ENCODE assay signal across 8 mouse cellular contexts in the genomic region with DNA sequence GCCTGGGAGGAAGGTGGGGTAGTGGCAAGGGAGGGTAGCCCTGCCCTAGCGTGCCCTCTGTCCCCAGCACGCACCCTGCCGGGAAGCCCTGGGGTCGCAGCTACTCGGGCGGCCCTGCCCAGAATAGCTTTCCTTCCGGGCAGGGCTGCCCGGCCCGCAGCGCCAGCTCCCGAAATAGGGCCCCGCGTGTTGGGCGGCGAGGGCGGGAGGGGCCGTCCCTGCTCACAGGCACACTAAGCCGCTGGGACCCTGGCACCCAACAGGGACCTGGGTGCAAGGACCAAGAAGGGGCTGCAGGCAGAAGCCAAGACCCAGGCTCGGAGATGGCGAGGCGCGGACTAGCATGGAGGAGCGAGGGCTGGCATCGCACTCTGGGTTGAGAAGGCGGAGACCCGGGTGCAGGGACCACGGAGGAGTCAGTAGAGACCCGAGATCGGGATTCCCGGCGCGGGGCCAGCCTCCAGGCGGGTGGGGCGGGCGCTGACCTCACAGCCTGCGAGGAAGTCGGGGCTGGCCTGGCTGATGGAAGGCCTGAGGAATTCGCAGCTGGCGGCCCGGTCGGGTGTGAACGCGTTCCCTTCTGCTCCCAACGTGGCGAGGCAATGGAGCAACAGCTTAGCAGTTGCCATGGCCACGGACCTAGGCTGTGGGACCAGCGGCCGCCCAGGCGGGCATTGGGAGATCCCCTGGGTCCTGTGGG. TPM values are rescaled to one million over a fixed set of nuclear protein-coding genes. Genes with fewer than 3 reads are reported as not detected.
A peak's percentile ranks its signal among the peaks of the same experiment; 100 is the strongest.
DNase-seq lines count a peak whose midpoint lies in the region; ATAC-seq lines count a peak whose summit lies in the region.

No protein-coding gene starts in this region.

- peak; percentile 70 to 74 for DNase-seq in right cerebral cortex, postnatal 10 days (ENCODE audit: low spot score in 2 of 2)
- no peak for DNase-seq in right cerebral cortex, adult 18-20 months
- peak; percentile 95 for DNase-seq in lung, postnatal 10 days
- peak; percentile 77 for DNase-seq in ovary, postnatal 36 days (ENCODE audit: low spot score)
- DNase-seq in left cerebral cortex, adult 11 months (ENCODE audit: low spot score), result no peak

- ATAC-seq in embryonic facial prominence, embryonic 13.5 days (ENCODE audit: insufficient number of reproducible peaks, insufficient read depth, low FRiP score, low TSS enrichment, low read depth), result peak; percentile 33
- peak; percentile 81 for ATAC-seq in heart, embryonic 12.5 days (ENCODE audit: insufficient number of reproducible peaks, low FRiP score)
- peak; percentile 75 for ATAC-seq in kidney, embryonic 14.5 days (ENCODE audit: low FRiP score, low TSS enrichment)

- no peaks in the 10 kb centered on the region for H3K36me3 ChIP-seq in embryonic facial prominence, embryonic 13.5 days
- no peaks in the 10 kb centered on the region for H3K36me3 ChIP-seq in heart, embryonic 12.5 days
- no peaks in the 10 kb centered on the region for H3K36me3 ChIP-seq in kidney, embryonic 14.5 days (ENCODE audit: control insufficient read depth, insufficient read depth, low read length)

- 1% methylated on average over 49 of the region's 49 CpGs for WGBS in embryonic facial prominence, embryonic 13.5 days
- 1% methylated on average over 49 of the region's 49 CpGs for WGBS in heart, embryonic 12.5 days
- WGBS in kidney, embryonic 14.5 days, result 1% methylated on average over 47 of the region's 49 CpGs

- peaks cover 20% of the 10 kb centered on the region for H3K27me3 ChIP-seq in embryonic facial prominence, embryonic 13.5 days
- peaks cover 11% of the 10 kb centered on the region; the same call in 1 of the 2 replicates for H3K27me3 ChIP-seq in heart, embryonic 12.5 days (replicated peaks)
- H3K27me3 ChIP-seq in kidney, embryonic 14.5 days (ENCODE audit: control insufficient read depth, insufficient read depth, low read length), result no peaks in the 10 kb centered on the region

- H3K27ac ChIP-seq in embryonic facial prominence, embryonic 13.5 days, result no peak overlapping the region; the same call in 1 of the 2 replicates
- peak overlapping the region; percentile 30 for H3K27ac ChIP-seq in heart, embryonic 12.5 days (ENCODE audit: poor library complexity, severe bottlenecking)
- H3K27ac ChIP-seq in kidney, embryonic 14.5 days (ENCODE audit: low read depth, low read length), result peak overlapping the region; percentile 13; the same call in 1 of the 2 replicates

- H3K4me1 ChIP-seq in embryonic facial prominence, embryonic 13.5 days, result peaks cover 33% of the 10 kb centered on the region
- H3K4me1 ChIP-seq in heart, embryonic 12.5 days (replicated peaks), result peaks cover 28% of the 10 kb centered on the region
- H3K4me1 ChIP-seq in kidney, embryonic 14.5 days (ENCODE audit: control insufficient read depth, insufficient read depth, low read length), result peaks cover 29% of the 10 kb centered on the region

- peak overlapping the region; percentile 71 for H3K9ac ChIP-seq in embryonic facial prominence, embryonic 13.5 days
- H3K9ac ChIP-seq in heart, embryonic 12.5 days, result peak overlapping the region; percentile 60
- H3K9ac ChIP-seq in kidney, embryonic 14.5 days (ENCODE audit: low read depth, low read length), result peak overlapping the region; percentile 46

- peak overlapping the region; percentile 80 for H3K4me2 ChIP-seq in embryonic facial prominence, embryonic 13.5 days
- peak overlapping the region; percentile 74 for H3K4me2 ChIP-seq in heart, embryonic 12.5 days
- peak overlapping the region; percentile 67 for H3K4me2 ChIP-seq in kidney, embryonic 14.5 days (replicated peaks; ENCODE audit: low read depth, low read length)

- H3K4me3 ChIP-seq in embryonic facial prominence, embryonic 13.5 days, result peak overlapping the region; percentile 41
- H3K4me3 ChIP-seq in heart, embryonic 12.5 days, result peak overlapping the region; percentile 39
- peak overlapping the region; percentile 32 for H3K4me3 ChIP-seq in kidney, embryonic 14.5 days (ENCODE audit: low read length)

- H3K9me3 ChIP-seq in embryonic facial prominence, embryonic 13.5 days, result no peaks in the 10 kb centered on the region
- H3K9me3 ChIP-seq in heart, embryonic 12.5 days (replicated peaks), result no peaks in the 10 kb centered on the region
- H3K9me3 ChIP-seq in kidney, embryonic 14.5 days (ENCODE audit: control insufficient read depth, low read length), result no peaks in the 10 kb centered on the region

RNA-seq across cellular contexts. Expression of a gene that starts 20.3 kb away (rescaled TPM):
- 12.7 and 15.0 TPM in 2 replicates for polyA plus RNA-seq in embryonic facial prominence, embryonic 13.5 days (2015; fragmentation: Nextera tagmentation; extraction: Ambion mirVana)
- 7.1 and 8.0 TPM in 2 replicates for polyA plus RNA-seq in heart, embryonic 12.5 days (2016; fragmentation: Nextera tagmentation; extraction: Ambion mirVana)
- 6.7 and 9.6 TPM in 2 replicates for polyA plus RNA-seq in kidney, embryonic 14.5 days (2014; fragmentation: Nextera tagmentation; extraction: Ambion mirVana)

RNA-seq across cellular contexts. Expression of a gene that starts 36.5 kb away (rescaled TPM):
- polyA plus RNA-seq in embryonic facial prominence, embryonic 13.5 days (2015; fragmentation: Nextera tagmentation; extraction: Ambion mirVana), result 37.4 and 39.5 TPM in 2 replicates
- polyA plus RNA-seq in heart, embryonic 12.5 days (2016; fragmentation: Nextera tagmentation; extraction: Ambion mirVana), result 28.9 and 29.6 TPM in 2 replicates
- polyA plus RNA-seq in kidney, embryonic 14.5 days (2014; fragmentation: Nextera tagmentation; extraction: Ambion mirVana), result 30.0 and 37.5 TPM in 2 replicates

Comparison
In these comparisons a context has a peak if more than half of its experiments do, and no peak if none do; other contexts are left out.
1. DNase-seq: peak in right cerebral cortex, postnatal 10 days (2 of 2), lung, postnatal 10 days (single experiment) and ovary, postnatal 36 days (single experiment); none in right cerebral cortex, adult 18-20 months (single experiment) and left cerebral cortex, adult 11 months (single experiment).
2. Peak in every context shown above with its lines, with median percentiles within 50 percentile points of each other: ATAC-seq, H3K4me2 ChIP-seq, H3K4me3 ChIP-seq and H3K9ac ChIP-seq.